Mouse (Mus musculus) inflammation-experienced regulatory T-cells (primary cell): Measurements from ENCODE around the gene Gm9. TPM values are rescaled to one million over a fixed set of nuclear protein-coding genes. Genes with fewer than 3 reads are reported as not detected.

ENCODE experiments used
- polyA plus RNA-seq, 2 experiments: library from polyadenylated mRNA; unstranded; fragments of 100-300 nt; shearing (Covaris generic); gene quantifications; one replicate each; pipeline ENCODE4 v1.2.1; 2017

The Gm9 gene
- not detected for polyA plus RNA-seq

GRCm38 (mm10) chrX:37210941-37211340 is at the start of gene Gm9:
Gene Gm9 (minus strand): TSS chrX:37211041.

DNA sequence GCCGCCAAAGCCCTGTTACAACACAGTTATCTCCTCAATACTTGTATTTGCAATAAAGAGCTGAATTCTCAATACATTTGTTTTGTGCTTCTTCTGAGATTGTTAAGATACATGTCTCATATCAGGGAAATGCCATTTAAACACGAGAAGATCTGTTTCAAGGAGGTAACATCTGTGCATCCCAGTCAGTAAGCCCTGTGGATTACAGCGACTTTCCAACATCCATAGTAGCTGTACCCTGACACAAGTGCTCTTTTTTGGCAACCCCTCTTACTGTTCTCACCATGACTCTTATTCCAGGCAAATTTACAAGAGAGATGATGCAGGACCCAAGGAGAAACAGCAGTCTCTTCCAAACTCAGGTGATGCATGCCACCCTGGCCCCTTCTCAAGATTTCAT is 38.8 kb upstream of the Gm9 start, which contains the start of gene Rhox3a:
TSS of gene Rhox3a (plus strand) at position 301 of the 400 bp plus-strand sequence.

DNA sequence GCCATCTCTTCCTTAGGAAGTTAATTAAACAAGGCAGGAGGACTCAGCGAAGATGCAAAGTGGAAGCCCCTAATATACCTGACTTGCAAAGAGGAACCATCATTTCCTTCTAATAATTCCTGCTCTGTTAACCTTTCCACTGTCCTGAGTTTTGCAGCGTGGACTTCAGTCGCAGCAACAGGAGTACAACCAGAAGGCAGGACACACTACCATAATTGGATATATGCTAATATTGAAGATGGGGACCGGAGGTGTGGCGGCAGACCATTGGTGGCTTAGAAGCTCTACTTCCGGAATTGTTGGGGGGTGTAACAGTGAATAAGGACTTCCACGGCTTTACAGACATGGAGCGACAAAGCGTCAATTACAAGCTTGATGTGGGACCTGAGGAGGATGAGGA is 33.8 kb upstream of the Gm9 start, which contains the start of gene Rhox2a:
TSS of gene Rhox2a (plus strand) at position 301 of the 400 bp plus-strand sequence.

GRCm38 (mm10) chrX:37222158-37222557 is 11.3 kb upstream of the Gm9 start, which contains the start of gene Rhox1:
Gene Rhox1 (minus strand): TSS chrX:37222258.

DNA sequence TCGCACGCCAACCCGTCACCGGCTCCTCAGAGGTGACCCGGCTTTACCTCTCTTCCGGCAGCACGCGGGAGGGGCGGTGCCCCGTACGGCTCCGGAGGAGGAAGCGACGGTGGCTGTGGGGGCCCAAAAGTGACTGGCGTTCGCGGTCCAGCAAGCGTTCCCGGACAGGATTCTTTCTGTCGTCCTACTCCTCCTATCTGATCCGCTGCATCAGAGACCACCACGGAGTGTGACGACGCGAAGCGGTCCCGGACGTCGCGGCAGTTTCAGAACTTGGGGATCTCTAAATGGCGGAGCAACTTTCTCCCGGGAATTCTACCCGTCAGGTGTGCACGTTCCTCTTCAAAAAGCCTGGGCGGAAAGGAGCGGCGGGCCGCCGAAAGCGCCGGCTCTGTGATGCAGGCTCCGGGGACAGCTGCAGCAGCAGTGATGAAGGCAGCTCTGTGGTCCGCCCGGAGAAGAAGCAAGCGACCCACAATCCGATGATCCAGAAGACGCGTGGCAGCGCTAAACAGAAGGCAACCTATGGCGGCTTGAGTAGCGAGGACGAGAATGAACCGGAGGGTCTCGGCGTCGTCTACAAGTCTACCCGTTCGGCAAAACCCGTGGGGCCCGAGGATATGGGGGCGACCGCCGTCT is 19.6 kb downstream of the Gm9 start, which contains the start of the genes Ndufa1 and Rnf113a1:
TSS of gene Ndufa1 (minus strand) at position 59 of the 639 bp plus-strand sequence.
TSS of gene Rnf113a1 (plus strand) at position 141 of the 639 bp plus-strand sequence.

GRCm38 (mm10) chrX:37168742-37169141 is 42.1 kb downstream of the Gm9 start, which contains the start of gene Akap14:
Gene Akap14 (minus strand): TSS chrX:37168842.

Other genes with a start within 250 kb of the Gm9 start
- 100 to 1,000 TPM; 106 to 138 TPM for gene Sept6, start 219.2 kb downstream of the Gm9 start, polyA plus RNA-seq
- gene Sowahd, start 162.2 kb downstream of the Gm9 start, polyA plus RNA-seq, result not detected
- 100 to 1,000 TPM; 328 to 386 TPM for gene Rpl39, start 125.6 kb downstream of the Gm9 start, polyA plus RNA-seq
- gene Upf3b, start 100.7 kb downstream of the Gm9 start, polyA plus RNA-seq, result 10 to 100 TPM; 14.1 to 25.5 TPM
- 10 to 100 TPM; 17.7 to 21.1 TPM for gene Nkap, start 84.2 kb downstream of the Gm9 start, polyA plus RNA-seq
- under 1 TPM; 0.20 to 0.21 TPM for gene Akap14, start 42.2 kb downstream of the Gm9 start, polyA plus RNA-seq
- 100 to 1,000 TPM; 204 to 213 TPM for gene Ndufa1, start 19.9 kb downstream of the Gm9 start, polyA plus RNA-seq
- gene Rnf113a1, start 19.8 kb downstream of the Gm9 start, polyA plus RNA-seq, result 10 to 100 TPM in 1 of 2 experiments, 1 to 10 TPM in 1; 7.4 to 12.5 TPM
- under 1 TPM in 1 of 2 experiments, not detected in 1; 0.54 TPM for gene Rhox1, start 11.2 kb upstream of the Gm9 start, polyA plus RNA-seq
- gene Rhox2a, start 33.9 kb upstream of the Gm9 start, polyA plus RNA-seq, result not detected
- gene Rhox3a, start 38.9 kb upstream of the Gm9 start, polyA plus RNA-seq, result not detected
- gene Rhox4a, start 54.3 kb upstream of the Gm9 start, polyA plus RNA-seq, result not detected
- not detected for gene Rhox3a2, start 169.0 kb upstream of the Gm9 start, polyA plus RNA-seq
- under 1 TPM in 1 of 2 experiments, not detected in 1; 0.71 TPM for gene Rhox4a2, start 179.8 kb upstream of the Gm9 start, polyA plus RNA-seq
- gene Rhox2b, start 201.0 kb upstream of the Gm9 start, polyA plus RNA-seq, result not detected
- 1 to 10 TPM in 1 of 2 experiments, not detected in 1; 1.8 TPM for gene Rhox4b, start 221.5 kb upstream of the Gm9 start, polyA plus RNA-seq
- gene Rhox2c, start 242.6 kb upstream of the Gm9 start, polyA plus RNA-seq, result not detected
- gene Rhox3c, start 247.5 kb upstream of the Gm9 start, polyA plus RNA-seq, result 1 to 10 TPM in 1 of 2 experiments, not detected in 1; 1.5 TPM